Mouse (Mus musculus) heart, embryonic 14.5 days (tissue): ENCODE data around the gene Crk. TPM values are rescaled to one million over a fixed set of nuclear protein-coding genes. Genes with fewer than 3 reads are reported as not detected.
A peak's percentile ranks its signal among the peaks of the same experiment; 100 is the strongest.
"Not testable (repeated sequence)": the region's sequence is repeated elsewhere in the genome, so short reads cannot be mapped to it uniquely, and the experiment has no call there.

Experiments
- ATAC-seq: fragments of 200-750 bp; cut with Nextera tagmentation; 2 replicates; pipeline ENCODE4 v1.8.0; 2017; ENCODE audit warnings: low read depth, moderate TSS enrichment; ENCODE audit not compliant: insufficient number of reproducible peaks, insufficient read depth, low FRiP score
- H3K27ac ChIP-seq, 2 experiments: fragments of 200-500 bp in 1 of 2; fragments of 300-500 bp in 1 of 2; sonication (generic) in 1 of 2; replicated peaks in 1 of 2; 2 replicates each; pipeline ENCODE4 v1.5.1; 2012 to 2014; ENCODE audit warnings: low read depth in 2 of 2, low read length in 2 of 2, control low read depth in 1 of 2, mild to moderate bottlenecking in 1 of 2, mixed read lengths in 1 of 2; ENCODE audit not compliant: control insufficient read depth in 1 of 2, insufficient read depth in 1 of 2
- H3K27me3 ChIP-seq: fragments of 300-500 bp; sonication (generic); 2 replicates; pipeline ENCODE4 v1.6.1; 2014; ENCODE audit warnings: mild to moderate bottlenecking, low read length, control low read depth; ENCODE audit not compliant: control insufficient read depth, insufficient read depth
- H3K36me3 ChIP-seq: fragments of 300-500 bp; sonication (generic); 2 replicates; pipeline ENCODE4 v1.6.1; 2014; ENCODE audit warnings: mild to moderate bottlenecking, control low read depth, low read length, mixed read lengths; ENCODE audit not compliant: control insufficient read depth, insufficient read depth
- H3K4me1 ChIP-seq, 2 experiments: fragments of 200-500 bp in 1 of 2; fragments of 300-500 bp in 1 of 2; sonication (generic) in 1 of 2; 2 replicates each; pipeline ENCODE4 v1.6.1; 2012 to 2014; ENCODE audit warnings: low read length in 2 of 2, control low read depth in 1 of 2, mixed read lengths in 1 of 2; ENCODE audit not compliant: control insufficient read depth in 2 of 2, insufficient read depth in 2 of 2
- H3K4me2 ChIP-seq: fragments of 300-500 bp; sonication (generic); 2 replicates; pipeline ENCODE4 v1.6.1; 2014; ENCODE audit warnings: mild to moderate bottlenecking, low read length
- H3K4me3 ChIP-seq, 2 experiments: fragments of 200-500 bp in 1 of 2; fragments of 300-500 bp in 1 of 2; sonication (generic) in 1 of 2; 2 replicates each; pipeline ENCODE4 v1.5.1; 2012 to 2014; ENCODE audit warnings: low read length in 2 of 2, mild to moderate bottlenecking in 2 of 2, control low read depth in 1 of 2, low read depth in 1 of 2, moderate library complexity in 1 of 2; ENCODE audit not compliant: control insufficient read depth in 1 of 2, insufficient read depth in 1 of 2
- H3K9ac ChIP-seq: fragments of 300-500 bp; sonication (generic); 2 replicates; pipeline ENCODE4 v1.6.1; 2014; ENCODE audit warnings: mild to moderate bottlenecking, low read length
- H3K9me3 ChIP-seq: fragments of 300-500 bp; sonication (generic); 2 replicates; pipeline ENCODE4 v1.6.1; 2016; ENCODE audit warnings: low read length, control low read depth; ENCODE audit not compliant: control insufficient read depth
- WGBS: fragments of 180-500 bp; shearing (Covaris S2); extraction: QIAGEN DNeasy Blood & Tissue Kit; methylation state at CpG from one replicate; pipeline ENCODE4 v1.1.7; 2014; 5-methylcytosine and 5-hydroxymethylcytosine counted together
- polyA plus RNA-seq: library from polyadenylated mRNA; unstranded; fragments of >200 nt; fragmentation: Nextera tagmentation; extraction: Ambion mirVana; gene quantifications from 2 replicates; pipeline ENCODE4 v1.2.1, GENCODE M21; 2014

Gene Crk
- polyA plus RNA-seq, 1 experiment from 2014 or later, result 86.0 TPM

DNA sequence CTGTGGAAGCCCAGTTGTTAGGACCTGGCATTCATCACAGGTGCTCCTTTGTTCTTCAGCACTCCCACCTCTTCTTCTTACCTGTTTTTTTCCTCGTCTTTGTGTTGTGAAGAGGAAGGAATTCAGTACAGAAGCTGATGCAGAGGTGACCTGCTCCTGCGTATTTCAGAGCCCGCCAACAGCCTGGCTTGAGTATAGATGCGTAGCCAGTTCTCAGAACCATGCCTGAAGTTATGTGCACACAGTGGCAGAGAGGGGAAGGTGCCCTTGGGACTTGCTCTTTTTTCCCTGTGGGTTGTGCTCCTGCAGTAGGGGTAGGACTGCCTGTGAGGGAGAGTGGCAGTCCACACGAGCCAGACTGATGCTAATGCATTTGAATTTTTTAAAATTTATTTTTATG, 14.5 kb downstream of the Crk start:
- Histone ChIP-seq H3K36me3 (peaks cover 90% of the 10 kb centered on the region), H3K4me2 (no peak overlapping the region), H3K9ac (no peak overlapping the region), H3K4me3 (no peak overlapping the region), H3K27me3 (no peaks in the 10 kb centered on the region), H3K27ac (no peak overlapping the region), H3K9me3 (no peaks in the 10 kb centered on the region), H3K4me1 (no peaks in the 10 kb centered on the region)
- 88% methylated on average over 5 of the region's 5 CpGs for WGBS
- no peak for ATAC-seq

DNA sequence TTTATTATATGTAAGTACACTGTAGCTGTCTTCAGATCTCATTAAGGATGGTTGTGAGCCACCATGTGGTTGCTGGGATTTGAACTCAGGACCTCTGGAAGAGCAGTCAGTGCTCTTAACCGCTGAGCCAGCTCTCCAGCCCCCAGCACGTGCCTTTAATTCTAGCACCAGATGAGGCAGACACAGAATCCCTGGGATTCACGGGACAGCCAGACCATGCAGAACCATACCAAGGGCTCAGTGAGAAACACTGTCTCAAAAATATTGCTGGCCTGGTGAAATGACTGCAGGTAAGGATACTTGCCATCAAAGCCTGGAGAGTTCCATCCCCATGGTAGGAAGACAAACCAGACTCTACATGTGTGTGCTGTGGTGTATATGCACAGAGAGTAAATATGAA, 18.4 kb downstream of the Crk start:
- not testable (repeated sequence) for H3K9ac ChIP-seq, H3K4me2 ChIP-seq, H3K27me3 ChIP-seq, ATAC-seq, H3K4me1 ChIP-seq, H3K4me3 ChIP-seq, H3K27ac ChIP-seq, H3K9me3 ChIP-seq
- peaks cover 99% of the 10 kb centered on the region for H3K36me3 ChIP-seq
- 94% methylated on average over 3 of the region's 3 CpGs for WGBS

DNA sequence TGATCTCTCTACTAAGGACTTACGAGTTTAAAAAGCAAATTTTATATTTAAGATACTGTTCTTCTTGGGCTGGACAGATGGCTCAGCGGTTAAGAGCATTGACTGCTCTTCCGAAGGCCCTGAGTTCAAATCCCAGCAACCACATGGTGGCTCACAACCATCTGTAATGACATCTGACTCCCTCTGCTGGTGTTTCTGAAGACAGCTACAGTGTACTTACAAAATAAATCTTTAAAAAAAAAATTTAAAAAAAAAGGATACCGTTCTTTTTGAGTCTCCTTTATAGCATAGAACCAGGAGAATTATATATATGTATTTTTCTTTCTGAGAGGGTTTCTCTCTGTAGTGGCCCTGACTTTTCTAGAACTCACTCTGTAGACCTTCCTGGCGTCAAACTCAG, 21.5 kb downstream of the Crk start:
- no peak for ATAC-seq

DNA sequence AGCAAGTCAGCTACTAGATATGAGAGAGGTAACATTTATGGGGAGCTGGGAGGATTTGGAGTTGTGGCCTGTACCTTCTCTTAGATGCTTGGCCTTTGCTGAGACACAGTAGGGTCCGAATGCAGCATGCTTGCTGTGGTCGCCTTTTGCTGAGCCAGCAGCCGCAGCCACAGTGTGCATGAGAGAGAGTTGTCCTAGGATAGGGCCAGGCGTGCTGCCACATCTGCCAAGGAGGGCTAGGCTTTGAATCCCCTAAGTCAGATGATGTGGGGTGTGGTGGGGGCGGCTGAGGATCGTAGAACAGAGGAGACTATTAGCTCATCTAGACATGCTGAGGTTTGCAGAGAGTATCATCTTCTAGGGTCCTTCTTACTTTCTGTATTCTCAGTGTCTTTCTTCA, 23.7 kb downstream of the Crk start:
- Histone ChIP-seq H3K4me2 (no peak overlapping the region), H3K27ac (no peak overlapping the region), H3K27me3 (no peaks in the 10 kb centered on the region), H3K36me3 (peaks cover 95% of the 10 kb centered on the region), H3K9ac (no peak overlapping the region), H3K4me1 (peaks cover 0 to 4% of the 10 kb centered on the region in 2 experiments; a peak in 1 of 4 replicates), H3K9me3 (no peaks in the 10 kb centered on the region), H3K4me3 (no peak overlapping the region)
- no peak for ATAC-seq
- WGBS, result 95% methylated on average over 6 of the region's 6 CpGs

More for the DNA sequence above, 21.5 kb downstream of the Crk start:
- 93% methylated on average over 5 of the region's 5 CpGs for WGBS
- H3K36me3 ChIP-seq, result peaks cover 99% of the 10 kb centered on the region
- no peak overlapping the region for H3K27ac ChIP-seq
- H3K4me3 ChIP-seq, result no peak overlapping the region
- no peak overlapping the region for H3K9ac ChIP-seq
- no peaks in the 10 kb centered on the region for H3K9me3 ChIP-seq
- H3K4me2 ChIP-seq, result no peak overlapping the region
- H3K4me1 ChIP-seq, result peaks cover 0 to 4% of the 10 kb centered on the region in 2 experiments; a peak in 1 of 4 replicates
- no peaks in the 10 kb centered on the region for H3K27me3 ChIP-seq

DNA sequence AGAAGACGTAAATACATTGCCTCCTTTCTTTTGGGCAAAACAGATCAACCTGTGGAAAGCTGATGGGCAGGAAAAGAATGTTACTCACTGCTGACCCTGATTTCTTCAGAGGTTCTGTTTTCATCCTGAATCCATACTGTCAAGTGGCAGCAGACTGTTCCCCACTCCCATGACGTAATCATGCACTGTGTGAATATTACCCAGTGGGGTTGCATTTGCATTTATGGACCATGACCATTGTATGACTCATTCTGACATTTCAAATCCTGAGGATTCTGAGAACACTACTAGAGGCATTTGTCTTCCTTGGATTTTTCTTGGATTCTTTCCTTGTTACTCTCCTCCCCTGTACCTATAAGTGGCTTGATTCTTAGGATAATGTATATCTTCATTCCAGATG, 24.7 kb downstream of the Crk start:
- Histone ChIP-seq H3K27me3 (no peaks in the 10 kb centered on the region), H3K4me2 (no peak overlapping the region), H3K9me3 (no peaks in the 10 kb centered on the region), H3K4me3 (no peak overlapping the region), H3K36me3 (peaks cover 89% of the 10 kb centered on the region), H3K27ac (no peak overlapping the region), H3K4me1 (peaks cover 0 to 4% of the 10 kb centered on the region in 2 experiments; a peak in 1 of 4 replicates), H3K9ac (no peak overlapping the region)
- WGBS, result 94% methylated on average over 2 of the region's 2 CpGs
- no peak for ATAC-seq

DNA sequence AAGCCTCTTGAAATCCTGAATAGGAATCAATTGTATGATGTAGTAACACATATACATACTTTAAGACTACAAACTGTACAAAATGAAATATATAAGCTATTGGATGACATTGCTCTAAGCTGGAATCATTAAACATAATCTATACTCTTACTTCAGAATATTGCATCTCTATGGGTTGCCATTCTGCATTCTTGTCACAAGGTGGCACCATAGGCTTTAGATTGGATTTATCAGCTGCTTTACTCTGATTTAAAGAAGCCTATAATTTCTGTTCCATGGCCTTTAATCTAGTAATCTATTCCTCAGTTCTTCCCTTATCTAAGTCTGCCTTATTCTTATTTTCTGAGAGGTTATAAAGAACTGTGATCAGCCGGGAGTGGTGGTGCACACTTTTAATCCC, 34.9 kb downstream of the Crk start:
- no peak overlapping the region for H3K4me2 ChIP-seq
- H3K9me3 ChIP-seq, result no peaks in the 10 kb centered on the region
- H3K4me3 ChIP-seq, result no peak overlapping the region
- no peak for ATAC-seq
- no peak overlapping the region for H3K9ac ChIP-seq
- no peaks in the 10 kb centered on the region for H3K36me3 ChIP-seq
- 92% methylated on average over 1 of the region's 1 CpGs for WGBS
- H3K4me1 ChIP-seq, result no peaks in the 10 kb centered on the region
- no peak overlapping the region for H3K27ac ChIP-seq
- no peaks in the 10 kb centered on the region for H3K27me3 ChIP-seq

DNA sequence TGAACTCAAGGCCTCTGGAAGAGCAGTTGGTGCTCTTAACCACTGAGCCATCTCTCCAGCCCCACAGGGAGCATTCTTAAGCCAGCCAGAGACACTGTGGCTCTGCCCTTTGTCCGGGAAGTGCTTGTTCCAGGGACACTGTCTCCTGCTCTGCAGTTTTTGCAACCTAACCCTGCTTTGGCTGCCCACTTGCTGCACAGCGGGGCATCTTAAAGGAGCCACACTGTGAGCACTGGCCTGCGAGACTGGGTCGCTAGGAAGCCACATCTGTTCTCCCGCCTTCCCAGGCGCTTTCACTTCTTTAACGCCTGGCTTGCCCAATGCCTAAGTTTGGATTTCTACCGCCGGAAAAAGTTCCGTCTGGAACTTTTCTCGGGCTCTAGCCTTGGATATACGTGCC, 36.5 kb downstream of the Crk start:
- ATAC-seq, result no peak
- no peak overlapping the region; a peak in 1 of 4 replicates for H3K4me3 ChIP-seq
- no peaks in the 10 kb centered on the region for H3K36me3 ChIP-seq
- no peaks in the 10 kb centered on the region; the same call in 1 of the 2 replicates for H3K9me3 ChIP-seq
- peak overlapping the region; percentile 48; the same call in 1 of the 2 replicates for H3K9ac ChIP-seq
- H3K27ac ChIP-seq, result no peak overlapping the region
- no peaks in the 10 kb centered on the region for H3K27me3 ChIP-seq
- WGBS, result 18% methylated on average over 12 of the region's 12 CpGs
- no peaks in the 10 kb centered on the region for H3K4me1 ChIP-seq
- peak overlapping the region; percentile 49 for H3K4me2 ChIP-seq

DNA sequence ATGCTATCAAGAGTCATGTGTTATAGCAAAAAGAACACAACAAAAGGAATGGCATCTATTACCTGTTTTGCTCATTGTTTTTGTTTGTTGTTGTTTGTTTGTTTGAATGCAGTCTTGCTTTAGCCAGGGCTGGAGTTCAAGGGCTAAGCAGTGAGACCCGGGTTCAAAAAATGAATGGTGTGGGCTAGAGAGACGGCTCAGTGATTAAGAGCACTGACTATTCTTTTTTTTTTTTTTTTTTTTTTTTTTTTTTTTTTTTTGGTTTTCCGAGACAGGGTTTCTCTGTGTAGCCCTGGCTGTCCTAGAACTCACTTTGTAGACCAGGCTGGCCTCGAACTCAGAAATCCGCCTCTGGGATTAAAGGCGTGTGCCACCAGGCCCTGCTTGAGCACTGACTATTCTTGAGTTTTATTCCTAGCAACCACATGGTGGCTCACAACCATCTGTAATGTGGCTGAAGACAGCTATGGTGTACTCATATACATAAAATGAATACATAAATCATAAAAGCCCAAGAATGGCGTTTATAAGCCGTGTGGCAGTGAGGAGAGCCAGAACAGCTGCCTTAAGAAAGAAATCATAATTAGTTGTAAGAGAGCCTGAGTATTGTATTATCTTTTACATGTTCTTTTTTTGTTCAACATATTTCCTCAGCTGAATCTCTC, 37.7 kb downstream of the Crk start:
- no peaks in the 10 kb centered on the region for H3K4me1 ChIP-seq
- H3K27me3 ChIP-seq, result no peaks in the 10 kb centered on the region
- no peak overlapping the region for H3K4me2 ChIP-seq
- H3K36me3 ChIP-seq, result no peaks in the 10 kb centered on the region
- no peak overlapping the region for H3K4me3 ChIP-seq
- ATAC-seq, result no peak
- H3K9ac ChIP-seq, result no peak overlapping the region
- H3K27ac ChIP-seq, result no peak overlapping the region
- H3K9me3 ChIP-seq, result peaks cover 8% of the 10 kb centered on the region; the same call in 1 of the 2 replicates
- WGBS, result 80% methylated on average over 8 of the region's 8 CpGs
